Mouse (Mus musculus) MEL (cell line): ENCODE measurements around the gene Rnf19b. TPM values are rescaled to one million over a fixed set of nuclear protein-coding genes. Genes with fewer than 3 reads are reported as not detected.
A peak's percentile ranks its signal among the peaks of the same experiment; 100 is the strongest.

ENCODE experiments used
- DNase-seq: peaks from one replicate; pipeline ENCODE4 v3.0.0; 2011; ENCODE audit warnings: low read depth, low spot score
- H3K27ac ChIP-seq: 2 replicates; pipeline ENCODE4 v1.5.1; 2012; ENCODE audit warnings: low read depth, mild to moderate bottlenecking, control low read depth, low read length, moderate library complexity; ENCODE audit not compliant: control insufficient read depth
- H3K27me3 ChIP-seq, 2 experiments: fragments of 150-350 bp in 1 of 2; sonication (generic) in 1 of 2; 2 replicates each; pipeline ENCODE4 v1.6.1; 2012; ENCODE audit warnings: low read length in 2 of 2, mild to moderate bottlenecking in 2 of 2, improper control_type of control experiment in 1 of 2, moderate library complexity in 1 of 2; ENCODE audit not compliant: insufficient read depth in 2 of 2, control insufficient read depth in 1 of 2
- H3K36me3 ChIP-seq, 2 experiments: 2 replicates each; pipeline ENCODE4 v1.6.1; 2012 to 2014; ENCODE audit warnings: low read length in 2 of 2, improper control_type of control experiment in 1 of 2, inconsistent platforms in 1 of 2, mild to moderate bottlenecking in 1 of 2; ENCODE audit not compliant: insufficient read depth in 2 of 2, control insufficient read depth in 1 of 2
- H3K4me1 ChIP-seq, 2 experiments: fragments of 150-350 bp in 1 of 2; sonication (generic) in 1 of 2; 2 replicates each; pipeline ENCODE4 v1.6.1; 2012; ENCODE audit warnings: low read length in 2 of 2, improper control_type of control experiment in 1 of 2, mild to moderate bottlenecking in 1 of 2; ENCODE audit not compliant: insufficient read depth in 2 of 2, control insufficient read depth in 1 of 2
- H3K4me3 ChIP-seq, 2 experiments: fragments of 150-350 bp in 1 of 2; sonication (generic) in 1 of 2; 2 replicates each; pipeline ENCODE4 v1.5.1; 2012; ENCODE audit warnings: low read depth in 2 of 2, low read length in 2 of 2, mild to moderate bottlenecking in 2 of 2, moderate library complexity in 2 of 2, control low read depth in 1 of 2, improper control_type of control experiment in 1 of 2; ENCODE audit not compliant: control insufficient read depth in 1 of 2, insufficient read depth in 1 of 2
- H3K79me2 ChIP-seq: 2 replicates; pipeline ENCODE4 v1.6.1; 2012; ENCODE audit warnings: mild to moderate bottlenecking, low read length, moderate library complexity; ENCODE audit not compliant: control insufficient read depth, poor library complexity, insufficient read depth
- H3K9ac ChIP-seq: 2 replicates; pipeline ENCODE4 v1.6.1; 2012; ENCODE audit warnings: low read depth, mild to moderate bottlenecking, control low read depth, low read length, moderate library complexity; ENCODE audit not compliant: control insufficient read depth, poor library complexity, severe bottlenecking
- H3K9me3 ChIP-seq: fragments of 150-350 bp; sonication (generic); replicated peaks from 2 replicates; pipeline ENCODE4 v1.6.1; 2012; ENCODE audit warnings: mild to moderate bottlenecking, low read length, improper control_type of control experiment, moderate library complexity; ENCODE audit not compliant: insufficient read depth
- BHLHE40 ChIP-seq: IDR thresholded peaks from 2 replicates; pipeline ENCODE4 v1.6.1; 2012; ENCODE audit warnings: low read depth, mild to moderate bottlenecking, inconsistent platforms, low read length, improper control_type of control experiment, borderline replicate concordance
- CHD1 ChIP-seq: IDR thresholded peaks from 2 replicates; pipeline ENCODE4 v1.6.1; 2012; ENCODE audit warnings: low read depth, mild to moderate bottlenecking, inconsistent platforms, low read length, improper control_type of control experiment
- EP300 ChIP-seq, 2 experiments: IDR thresholded peaks; 2 replicates each; pipeline ENCODE4 v1.6.1; 2011; ENCODE audit warnings: improper control_type of control experiment in 2 of 2, low read length in 2 of 2, low read depth in 1 of 2, mild to moderate bottlenecking in 1 of 2
- GABPA ChIP-seq: IDR thresholded peaks from 2 replicates; pipeline ENCODE4 v1.6.1; 2012; ENCODE audit warnings: low read depth, mild to moderate bottlenecking, inconsistent platforms, low read length, improper control_type of control experiment, moderate library complexity
- GATA1 ChIP-seq: IDR thresholded peaks from 2 replicates; pipeline ENCODE4 v1.6.1; 2011; ENCODE audit warnings: low read depth, low read length, improper control_type of control experiment
- JUND ChIP-seq: IDR thresholded peaks from 2 replicates; pipeline ENCODE4 v1.6.1; 2011; ENCODE audit warnings: low read depth, mild to moderate bottlenecking, improper control_type of control experiment, low read length
- KAT2A ChIP-seq: conservative IDR thresholded peaks from 2 replicates; pipeline ENCODE4 v1.6.1; 2012; ENCODE audit warnings: low read depth, low read length, improper control_type of control experiment, inconsistent platforms
- MAZ ChIP-seq: IDR thresholded peaks from 2 replicates; pipeline ENCODE4 v1.6.1; 2012; ENCODE audit warnings: low read depth, mild to moderate bottlenecking, inconsistent platforms, low read length, improper control_type of control experiment
- MEF2A ChIP-seq: IDR thresholded peaks from 2 replicates; pipeline ENCODE4 v1.6.1; 2014; ENCODE audit warnings: low read depth, mild to moderate bottlenecking, inconsistent platforms, low read length, improper control_type of control experiment; ENCODE audit not compliant: poor library complexity, insufficient replicate concordance, severe bottlenecking; ENCODE audit errors: extremely low read depth
- MXI1 ChIP-seq: IDR thresholded peaks from 2 replicates; pipeline ENCODE4 v1.6.1; 2011; ENCODE audit warnings: mild to moderate bottlenecking, low read depth, low read length, improper control_type of control experiment
- MYB ChIP-seq: IDR thresholded peaks from 2 replicates; pipeline ENCODE4 v1.6.1; 2011; ENCODE audit warnings: mild to moderate bottlenecking, low read depth, low read length, improper control_type of control experiment
- MYC ChIP-seq: IDR thresholded peaks from 2 replicates; pipeline ENCODE4 v1.6.1; 2011; ENCODE audit warnings: low read depth, mild to moderate bottlenecking, low read length, improper control_type of control experiment, moderate library complexity
- NELFE ChIP-seq: IDR thresholded peaks from 2 replicates; pipeline ENCODE4 v1.6.1; 2011; ENCODE audit warnings: low read depth, low read length, improper control_type of control experiment
- NRF1 ChIP-seq: IDR thresholded peaks from 2 replicates; pipeline ENCODE4 v1.6.1; 2014; ENCODE audit warnings: low read depth, mild to moderate bottlenecking, inconsistent platforms, low read length, improper control_type of control experiment, moderate library complexity; ENCODE audit not compliant: poor library complexity, insufficient read depth, severe bottlenecking
- POLR2A ChIP-seq, 2 experiments: IDR thresholded peaks; 2 replicates each; pipeline ENCODE4 v1.6.1; 2011 to 2012; ENCODE audit warnings: low read length in 2 of 2, mild to moderate bottlenecking in 2 of 2, control low read depth in 1 of 2, improper control_type of control experiment in 1 of 2, low read depth in 1 of 2, moderate library complexity in 1 of 2; ENCODE audit not compliant: control insufficient read depth in 1 of 2, insufficient read depth in 1 of 2, poor library complexity in 1 of 2
- RAD21 ChIP-seq: IDR thresholded peaks from 2 replicates; pipeline ENCODE4 v1.6.1; 2011; ENCODE audit warnings: mild to moderate bottlenecking, low read depth, low read length, improper control_type of control experiment
- RCOR1 ChIP-seq: IDR thresholded peaks from 2 replicates; pipeline ENCODE4 v1.6.1; 2012; ENCODE audit warnings: low read depth, mild to moderate bottlenecking, inconsistent platforms, low read length, improper control_type of control experiment
- SIN3A ChIP-seq: IDR thresholded peaks from 2 replicates; pipeline ENCODE4 v1.6.1; 2012; ENCODE audit warnings: low read length, improper control_type of control experiment, inconsistent platforms
- SMC3 ChIP-seq: IDR thresholded peaks from 2 replicates; pipeline ENCODE4 v1.6.1; 2011; ENCODE audit warnings: low read depth, low read length, improper control_type of control experiment
- TAL1 ChIP-seq: IDR thresholded peaks from 2 replicates; pipeline ENCODE4 v1.6.1; 2012; ENCODE audit warnings: mild to moderate bottlenecking, inconsistent platforms, low read length, moderate library complexity, mixed read lengths
- TCF12 ChIP-seq: IDR thresholded peaks from 2 replicates; pipeline ENCODE4 v1.6.1; 2014; ENCODE audit warnings: low read depth, mild to moderate bottlenecking, inconsistent platforms, low read length, improper control_type of control experiment, moderate library complexity
- UBTF ChIP-seq: IDR thresholded peaks from 2 replicates; pipeline ENCODE4 v1.6.1; 2012; ENCODE audit warnings: low read depth, mild to moderate bottlenecking, inconsistent platforms, low read length, improper control_type of control experiment, moderate library complexity, borderline replicate concordance; ENCODE audit not compliant: insufficient read depth
- USF1 ChIP-seq: IDR thresholded peaks from 2 replicates; pipeline ENCODE4 v1.6.1; 2014; ENCODE audit warnings: low read depth, mild to moderate bottlenecking, inconsistent platforms, low read length, improper control_type of control experiment, moderate library complexity
- USF2 ChIP-seq, 2 experiments: IDR thresholded peaks; 2 replicates each; pipeline ENCODE4 v1.6.1; 2011 to 2012; ENCODE audit warnings: improper control_type of control experiment in 2 of 2, low read length in 2 of 2, borderline replicate concordance in 1 of 2, inconsistent platforms in 1 of 2, low read depth in 1 of 2, mild to moderate bottlenecking in 1 of 2; ENCODE audit not compliant: insufficient read depth in 1 of 2
- ZMIZ1 ChIP-seq: IDR thresholded peaks from 2 replicates; pipeline ENCODE4 v1.6.1; 2012; ENCODE audit warnings: low read depth, mild to moderate bottlenecking, inconsistent platforms, low read length, improper control_type of control experiment, moderate library complexity
- ZNF384 ChIP-seq: IDR thresholded peaks from 2 replicates; pipeline ENCODE4 v1.6.1; 2012; ENCODE audit warnings: low read depth, mild to moderate bottlenecking, inconsistent platforms, low read length, improper control_type of control experiment
- polyA plus RNA-seq, 2 experiments: library from polyadenylated mRNA; stranded (reverse) in 1 of 2; unstranded in 1 of 2; fragments of >175 nt in 1 of 2; fragments of >200 nt in 1 of 2; gene quantifications; 2 replicates each; pipeline versions ENCODE4 v1.2.1 to v1.2.4; 2012; ENCODE audit warnings: low replicate concordance in 2 of 2, low read depth in 1 of 2; ENCODE audit not compliant: insufficient read length in 2 of 2, insufficient read depth in 1 of 2, missing spikeins in 1 of 2
- total RNA-seq: library from RNA; depleted of rRNA; stranded (reverse); fragments of 300-350 nt; gene quantifications from 2 replicates; pipeline ENCODE4 v1.2.3, GENCODE M21; 2012

Rnf19b gene
- total and polyA plus RNA-seq, 3 experiments, result 26.3 to 30.0 TPM; not detected in 1

DNA sequence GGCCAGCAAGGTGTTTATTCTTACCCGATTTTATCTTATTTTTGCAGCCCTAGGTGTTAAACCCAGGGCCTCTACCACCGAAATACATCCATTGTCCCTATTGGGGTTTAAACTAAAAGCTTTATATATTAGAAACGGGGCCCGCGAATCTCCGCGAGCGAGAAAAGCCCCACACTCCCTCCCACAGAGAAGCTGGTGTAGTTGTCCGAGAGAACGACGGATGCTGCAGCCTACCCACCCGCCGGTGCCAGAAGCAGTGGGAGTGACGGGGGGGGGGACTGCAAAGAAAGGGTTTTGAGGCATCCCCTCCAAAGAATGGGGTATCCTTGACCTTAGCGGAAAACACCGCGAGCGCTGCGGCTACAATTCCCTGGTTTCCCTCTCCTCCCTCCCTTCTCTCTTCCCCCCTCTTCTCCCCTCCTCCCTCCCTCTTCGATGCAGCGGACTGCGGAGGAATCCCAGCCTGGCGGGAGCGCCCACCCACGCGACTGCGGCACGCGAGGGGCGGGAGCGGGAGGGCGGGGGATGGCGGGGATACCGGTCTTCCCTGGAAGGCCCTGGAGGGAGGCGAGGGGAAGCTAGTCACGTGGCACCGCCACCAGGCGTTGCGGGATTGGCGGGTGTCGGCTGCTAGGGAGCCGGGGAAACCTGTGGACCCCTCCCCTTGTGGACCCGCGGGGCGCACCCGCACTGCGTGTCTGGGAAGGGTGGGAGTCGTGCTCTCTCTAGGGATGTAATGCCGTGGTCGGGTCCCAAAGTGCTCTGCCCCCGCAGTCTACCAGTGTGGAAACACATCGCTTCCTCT, 9.4 kb upstream of the Rnf19b start:
- no peak for TF ChIP-seq MYB
- peak; percentile 15; the same call in 1 of the 2 replicates for TF ChIP-seq BHLHE40
- peak; percentile 82 for TF ChIP-seq USF1
- TF ChIP-seq GABPA, result no peak
- TF ChIP-seq KAT2A, result no peak
- TF ChIP-seq RAD21, result no peak
- TF ChIP-seq USF2 (IDR thresholded peaks at IDR 0.05; ENCODE audit: borderline replicate concordance in 1 of 2, insufficient read depth in 1 of 2, low read depth in 1 of 2, low read length in 2 of 2), result no peak
- 0 out of 4 replicates have a peak, but pooled peaks of 1 of the 2 experiments have one; percentile 11 for TF ChIP-seq POLR2A (IDR thresholded peaks at IDR 0.05; ENCODE audit: control insufficient read depth in 1 of 2, insufficient read depth in 1 of 2, low read depth in 1 of 2, low read length in 2 of 2, poor library complexity in 1 of 2)
- H3K79me2 ChIP-seq, result no peaks in the 10 kb centered on the region
- H3K4me1 ChIP-seq, result peaks cover 11 to 33% of the 10 kb centered on the region in 2 experiments
- no peaks in the 10 kb centered on the region for H3K9me3 ChIP-seq
- H3K9ac ChIP-seq, result peak overlapping the region; percentile 57
- H3K36me3 ChIP-seq, result peaks cover 0 to 31% of the 10 kb centered on the region in 2 experiments; a peak in 2 of 4 replicates
- H3K27ac ChIP-seq, result no peak overlapping the region
- no peaks in the 10 kb centered on the region; a peak in 1 of 4 replicates for H3K27me3 ChIP-seq
- H3K4me3 ChIP-seq, result peak overlapping the region; percentile 27 to 56
- DNase-seq, result no peak

DNA sequence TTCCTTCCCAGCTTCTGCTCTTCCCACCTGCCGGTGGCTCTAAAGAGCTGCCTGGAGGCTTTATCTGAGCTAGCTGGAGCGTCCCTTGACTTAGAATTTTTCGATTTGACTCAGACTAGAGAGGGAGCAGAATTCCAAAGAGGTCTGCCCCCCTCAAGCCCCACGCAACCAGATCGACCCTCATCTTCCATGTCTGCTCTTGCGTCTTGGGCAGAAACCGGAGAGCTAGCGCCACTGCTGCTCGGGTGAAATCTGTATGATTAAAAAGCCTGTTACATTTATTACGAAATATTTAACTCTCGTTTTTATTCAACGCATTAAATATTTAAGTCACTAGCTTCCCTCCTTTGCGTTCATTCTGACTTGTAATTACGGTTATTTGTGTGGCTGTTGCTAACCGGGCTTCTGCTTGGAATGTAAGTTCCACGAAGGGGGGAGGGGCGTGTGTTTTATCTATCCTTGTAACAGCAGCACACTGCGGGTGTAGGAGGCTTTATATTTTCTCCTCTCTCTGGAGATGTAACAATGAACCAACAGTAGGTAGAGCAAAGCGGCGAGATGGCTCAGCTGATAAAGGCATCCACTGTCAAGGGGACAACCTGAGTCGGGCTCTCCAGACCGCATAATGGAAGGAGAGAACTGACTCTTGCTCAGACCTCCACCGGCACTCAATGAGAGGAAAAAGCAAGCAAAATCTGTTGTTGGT, 8.6 kb upstream of the Rnf19b start:
- Histone ChIP-seq H3K9me3 (no peaks in the 10 kb centered on the region), H3K27me3 (no peaks in the 10 kb centered on the region; a peak in 1 of 4 replicates), H3K9ac (peak overlapping the region; percentile 57), H3K4me3 (peak overlapping the region; percentile 27 to 56), H3K36me3 (peaks cover 0 to 31% of the 10 kb centered on the region in 2 experiments; a peak in 2 of 4 replicates), H3K27ac (no peak overlapping the region), H3K4me1 (peaks cover 11 to 33% of the 10 kb centered on the region in 2 experiments), H3K79me2 (no peaks in the 10 kb centered on the region)
- DNase-seq, result peak; percentile 75
- TF ChIP-seq EP300 (IDR thresholded peaks at IDR 0.05; ENCODE audit: low read depth in 1 of 2, low read length in 2 of 2), result 0 out of 4 replicates have a peak, but pooled peaks of 1 of the 2 experiments have one; percentile 5
- TF ChIP-seq GATA1, result peak; percentile 58
- TF ChIP-seq MYC, result no peak
- TF ChIP-seq TAL1, result no peak
- TF ChIP-seq SIN3A, result peak; percentile 53; the same call in 1 of the 2 replicates
- TF ChIP-seq MEF2A, result no peak
- no peak for TF ChIP-seq NRF1
- no peak for TF ChIP-seq KAT2A
- no peak for TF ChIP-seq ZNF384
- no peak for TF ChIP-seq SMC3
- TF ChIP-seq BHLHE40, result no peak
- TF ChIP-seq JUND, result no peak
- no peak for TF ChIP-seq MAZ
- 0 out of 2 replicates have a peak, but pooled peaks have one; percentile 27 for TF ChIP-seq MXI1
- no peak for TF ChIP-seq CHD1
- 0 out of 2 replicates have a peak, but pooled peaks have one; percentile 15 for TF ChIP-seq RCOR1
- TF ChIP-seq USF2 (IDR thresholded peaks at IDR 0.05; ENCODE audit: borderline replicate concordance in 1 of 2, insufficient read depth in 1 of 2, low read depth in 1 of 2, low read length in 2 of 2), result no peak
- no peak for TF ChIP-seq UBTF
- no peak for TF ChIP-seq MYB
- TF ChIP-seq GABPA, result no peak
- TF ChIP-seq ZMIZ1, result no peak
- no peak for TF ChIP-seq NELFE
- no peak for TF ChIP-seq TCF12
